Mouse (Mus musculus) left cerebral cortex, adult 11 months (tissue): Measurements from ENCODE around the gene Kif28.
"Not testable (repeated sequence)": the region's sequence is repeated elsewhere in the genome, so short reads cannot be mapped to it uniquely, and the experiment has no call there.

ENCODE experiments used
- DNase-seq: peaks from one replicate; pipeline ENCODE4 v3.0.0; 2022; ENCODE audit warnings: low spot score

Kif28 gene

GRCm38 (mm10) chr1:179745171-179745570 lies at the start of gene Kif28:
Gene Kif28, minus strand, starts transcription at chr1:179745271.
- no peak for DNase-seq

DNA sequence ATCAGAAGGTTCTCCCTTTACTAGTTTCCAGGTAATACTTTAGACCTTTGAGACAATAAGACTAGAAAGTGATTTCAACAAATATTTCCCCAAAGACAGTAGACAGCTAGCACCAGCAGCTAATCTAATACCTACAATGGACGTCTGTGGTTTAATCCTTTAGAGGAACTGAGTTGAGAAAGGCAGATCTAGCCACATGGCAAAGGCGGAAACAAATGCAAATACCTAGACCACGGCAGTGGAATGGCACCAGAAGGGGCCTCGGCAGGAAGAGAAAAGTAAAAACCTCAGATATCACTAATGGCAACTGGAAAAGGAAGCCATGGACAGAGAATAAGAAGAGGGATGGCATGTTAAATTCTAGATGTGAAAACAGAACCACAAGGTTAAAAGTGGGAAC lies 42.2 kb upstream of the Kif28 start:
- no peak for DNase-seq

GRCm38 (mm10) chr1:179785502-179785901 lies 40.4 kb upstream of the Kif28 start:
- no peak for DNase-seq

DNA sequence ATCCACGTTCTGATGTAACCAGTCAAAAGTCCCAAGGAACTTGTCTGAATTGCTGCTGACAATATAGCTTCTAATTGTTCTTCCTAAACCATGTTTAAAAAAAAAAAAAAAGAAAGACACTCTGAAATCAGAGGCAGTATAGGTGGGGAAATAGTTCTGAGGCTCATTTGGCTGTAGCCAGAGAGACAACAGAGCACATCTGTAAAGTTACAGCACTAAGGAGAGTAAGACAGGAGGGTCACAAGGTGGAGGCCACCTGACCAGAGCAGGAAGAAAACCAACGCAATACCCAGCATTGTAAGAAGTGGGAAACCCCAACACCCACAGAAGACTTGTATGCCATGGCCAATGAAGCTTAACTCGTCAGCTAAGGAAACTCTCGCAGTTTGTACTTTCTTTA lies 39.0 kb upstream of the Kif28 start:
- DNase-seq: no peak

DNA sequence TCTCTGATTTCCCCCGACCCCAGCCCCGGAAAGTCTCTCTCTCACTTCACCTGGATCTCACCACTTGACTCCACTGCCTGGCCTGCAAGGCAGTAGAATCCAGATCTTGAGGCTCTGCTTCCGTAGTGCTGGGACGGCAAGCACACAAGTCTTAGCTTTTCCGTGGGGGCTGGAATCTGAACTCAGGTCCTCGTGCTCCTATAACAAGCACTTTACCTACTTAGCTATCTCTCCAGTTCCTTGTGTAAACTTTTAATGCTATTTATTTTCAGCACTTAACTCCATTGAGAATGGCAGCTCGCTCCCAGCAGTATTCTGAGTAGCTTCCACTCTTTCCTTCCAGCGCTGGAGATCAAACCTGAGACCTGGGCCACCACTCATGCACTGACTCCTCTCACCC lies 31.8 kb upstream of the Kif28 start:
- no peak for DNase-seq

- DNase-seq: no peak
These were observed 15.5 kb upstream of the Kif28 start for GRCm38 (mm10) chr1:179760553-179760952.

DNA sequence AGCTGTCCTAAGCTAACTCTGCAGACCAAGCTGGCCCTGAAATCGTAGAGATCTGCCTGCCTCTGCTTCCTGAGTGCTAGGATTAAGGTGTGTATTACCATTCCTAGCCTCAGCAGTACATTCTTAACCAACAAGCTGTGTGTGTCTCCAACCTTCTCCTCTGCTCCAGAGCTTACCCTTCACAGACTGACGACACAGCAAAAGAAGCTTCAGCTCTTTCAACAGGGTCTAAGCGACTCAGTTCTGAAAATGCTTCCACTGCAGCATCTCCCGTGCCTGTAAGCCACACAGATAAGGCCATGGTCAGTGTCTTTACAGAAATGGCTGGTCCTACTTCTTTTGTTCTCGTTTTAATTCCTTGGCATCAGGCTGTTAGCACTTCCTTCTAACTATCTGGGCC lies 15.0 kb upstream of the Kif28 start:
- DNase-seq: no peak

- DNase-seq: no peak
These were observed 11.4 kb upstream of the Kif28 start for GRCm38 (mm10) chr1:179756477-179756876.

- DNase-seq: no peak
These were observed 7.9 kb upstream of the Kif28 start for GRCm38 (mm10) chr1:179753006-179753405.

DNA sequence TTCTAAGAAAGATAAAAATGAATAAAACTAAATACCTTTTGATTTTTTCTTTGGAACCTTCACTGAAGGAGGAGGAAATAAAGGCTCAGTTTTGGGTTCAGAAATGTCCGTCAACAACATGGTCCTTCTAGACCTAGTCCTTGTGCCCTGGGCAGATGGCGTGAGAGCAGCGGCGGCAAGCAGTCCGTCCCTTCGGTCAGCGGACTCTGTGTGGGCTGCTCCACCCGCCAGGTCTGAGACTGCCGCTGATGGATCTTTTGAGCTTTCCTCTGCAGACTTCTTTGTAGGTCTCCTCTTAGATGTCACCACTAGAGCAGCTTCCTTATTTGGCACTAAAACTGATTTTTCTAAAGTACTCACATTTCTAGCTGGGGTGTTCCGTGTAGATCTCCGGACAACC lies 7.2 kb upstream of the Kif28 start:
- no peak for DNase-seq

GRCm38 (mm10) chr1:179743593-179744193 lies 1.4 kb downstream of the Kif28 start:
- no peak for DNase-seq

- DNase-seq: no peak
These were observed 8.6 kb downstream of the Kif28 start for GRCm38 (mm10) chr1:179736483-179736882.

DNA sequence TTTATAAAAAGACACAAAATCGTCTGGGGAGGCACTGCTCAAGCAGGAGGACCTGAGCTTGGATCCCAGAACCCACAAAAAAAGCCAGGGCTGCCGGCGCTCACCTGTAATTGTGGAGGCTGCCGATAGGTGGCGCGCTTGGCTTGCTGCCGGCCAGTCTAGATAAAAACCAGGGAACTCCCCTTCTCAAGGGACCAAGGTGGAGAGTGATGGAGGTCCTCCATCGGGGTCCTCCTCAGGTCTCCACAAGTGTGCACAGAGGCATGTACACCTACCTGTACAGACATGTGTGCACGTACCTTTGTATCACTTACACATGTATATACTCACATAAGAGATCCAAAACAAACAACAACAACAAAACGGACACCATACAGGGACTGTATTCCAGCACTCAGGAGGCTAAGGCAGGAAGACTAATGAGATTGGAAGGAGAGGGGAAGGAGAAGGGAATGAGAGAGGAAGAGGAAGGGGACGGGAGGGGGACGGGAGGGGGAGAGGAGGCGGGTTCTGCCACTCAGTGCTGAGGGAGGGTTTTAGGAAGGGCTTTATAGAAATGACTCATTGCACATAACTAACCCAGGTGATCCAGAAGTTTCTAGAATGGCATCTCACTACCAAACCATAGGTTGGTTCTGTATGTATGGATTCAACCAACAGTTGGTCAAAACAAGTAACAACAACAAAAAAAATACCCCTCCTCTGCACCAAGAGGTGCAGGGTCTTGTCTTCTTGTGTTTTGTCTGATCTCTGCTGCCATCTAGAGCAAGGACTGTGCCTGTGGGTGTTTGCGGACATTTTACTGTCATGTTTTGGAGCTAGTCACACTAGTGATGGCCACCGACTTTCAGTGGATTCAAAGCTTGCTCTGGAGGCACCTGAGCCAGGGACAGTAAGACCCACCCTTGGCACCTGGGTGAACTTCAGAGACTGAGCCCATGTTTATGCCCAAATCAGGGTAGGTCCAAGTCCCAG lies 10.3 kb downstream of the Kif28 start:
- DNase-seq: no peak

GRCm38 (mm10) chr1:179731391-179731790 lies 13.7 kb downstream of the Kif28 start:
- DNase-seq: no peak

DNA sequence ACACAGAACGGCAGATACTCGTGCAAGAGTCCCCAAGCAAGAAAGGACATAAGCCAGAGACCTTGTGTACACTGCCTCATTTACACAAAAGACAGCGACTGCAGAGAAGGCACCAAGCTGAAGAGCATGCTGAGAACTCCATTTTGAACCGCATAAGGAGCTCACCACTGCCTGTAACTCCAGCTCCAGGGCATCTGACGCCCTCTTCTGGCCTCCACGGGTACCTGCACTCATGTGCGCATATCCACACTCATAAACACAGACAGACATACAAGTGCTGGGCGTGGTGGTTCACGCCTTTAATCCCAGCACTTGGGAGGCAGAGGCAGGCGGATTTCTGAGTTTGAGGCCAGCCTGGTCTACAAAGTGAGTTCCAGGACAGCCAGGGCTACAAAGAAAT lies 16.4 kb downstream of the Kif28 start:
- DNase-seq: no peak

- no peak for DNase-seq
These were observed 22.1 kb downstream of the Kif28 start for GRCm38 (mm10) chr1:179722811-179723469.

DNA sequence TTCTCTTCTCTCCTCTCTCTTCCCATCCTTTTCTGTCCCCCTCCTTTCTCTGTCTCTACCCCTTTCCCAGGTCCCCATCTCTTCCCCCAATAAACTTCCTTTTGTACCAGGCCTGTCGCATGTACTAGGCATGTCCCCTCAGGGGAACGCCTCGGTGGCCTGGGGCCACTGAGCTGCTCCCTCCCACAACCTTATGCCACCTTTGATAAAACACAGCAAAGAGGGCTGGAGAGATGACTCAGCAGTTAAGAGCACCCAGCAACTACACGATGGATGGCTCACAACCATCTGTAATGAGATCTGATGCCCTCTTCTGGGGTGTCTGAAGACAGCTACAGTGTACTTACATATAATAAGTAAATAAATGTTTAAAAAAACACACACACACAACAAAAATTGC lies 29.3 kb downstream of the Kif28 start:
- DNase-seq: no peak

GRCm38 (mm10) chr1:179715289-179715688 lies 29.8 kb downstream of the Kif28 start:
- not testable (repeated sequence) for DNase-seq

DNA sequence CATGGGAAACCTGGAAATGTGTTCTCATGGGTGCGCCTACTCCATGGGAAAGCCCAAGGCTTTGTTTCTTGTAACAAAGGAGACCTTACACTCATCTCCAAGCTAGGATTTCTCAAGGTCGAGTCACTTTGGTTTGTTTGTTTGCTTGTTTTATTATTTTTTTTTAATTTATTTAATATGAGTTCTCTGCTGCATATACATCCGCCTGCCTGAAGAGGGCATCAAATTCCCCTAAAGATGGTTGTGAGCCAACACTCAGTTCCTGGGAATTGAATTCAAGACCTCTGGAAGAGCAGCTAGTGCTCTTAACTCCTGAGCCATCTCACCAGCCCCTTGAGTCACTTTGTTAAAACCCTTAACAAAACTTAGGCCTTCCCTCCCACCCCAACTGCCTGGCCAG lies 31.7 kb downstream of the Kif28 start:
- no peak for DNase-seq

- no peak for DNase-seq
These were observed 32.4 kb downstream of the Kif28 start for GRCm38 (mm10) chr1:179712658-179713057.

DNA sequence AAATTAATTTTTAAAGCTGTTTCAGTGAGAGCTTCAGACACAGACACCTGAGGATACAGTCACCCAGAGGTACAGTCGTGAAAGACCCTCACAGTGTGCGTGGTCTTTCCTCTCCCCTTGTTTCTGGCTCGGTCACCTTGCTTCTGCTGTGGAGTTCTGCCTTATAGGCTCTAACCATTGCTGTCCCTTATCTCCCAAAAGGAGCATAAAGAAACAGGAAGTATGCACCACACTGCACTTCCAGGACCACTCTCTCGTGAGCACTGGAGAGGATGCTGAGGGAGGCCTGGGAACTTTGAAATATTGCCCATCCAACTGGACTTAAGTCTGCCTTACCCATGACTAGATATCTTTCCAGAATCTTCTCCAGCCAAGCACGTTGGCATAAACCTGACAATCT lies 34.3 kb downstream of the Kif28 start:
- DNase-seq: no peak

GRCm38 (mm10) chr1:179709390-179709789 lies 35.7 kb downstream of the Kif28 start:
- DNase-seq: peak; percentile 76

- no peak for DNase-seq
These were observed 39.9 kb downstream of the Kif28 start for GRCm38 (mm10) chr1:179705154-179705553.
